Mouse (Mus musculus): Measurements from ENCODE around the gene Timm10.

DNA sequence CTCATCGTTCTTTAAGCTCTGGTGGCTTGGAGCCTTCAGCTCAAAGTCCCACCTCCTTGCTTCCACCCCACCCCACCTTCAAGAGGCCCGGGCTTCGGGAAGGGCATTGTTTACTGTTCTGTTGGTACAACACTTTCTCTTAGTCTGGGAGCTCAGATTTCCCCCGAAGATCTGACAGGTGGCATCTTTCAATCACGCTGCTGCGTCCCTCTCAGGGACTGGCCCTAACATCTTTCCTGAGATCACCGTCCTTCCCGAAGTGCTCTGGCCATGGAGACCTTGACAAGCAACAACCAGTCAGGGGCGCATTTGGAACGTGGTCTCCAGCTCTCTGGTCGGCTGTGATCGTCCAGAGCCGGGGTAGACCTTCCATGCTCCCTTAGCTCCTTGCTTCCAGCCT, 4.2 kb upstream of the Timm10 start, which contains the start of gene Smtnl1:
- no peak for TF ChIP-seq POLR2A (IDR thresholded peaks at IDR 0.05; ENCODE audit: control insufficient read depth, low read depth, low read length)
- TF ChIP-seq CTCF (IDR thresholded peaks at IDR 0.05; ENCODE audit: control insufficient read depth, insufficient read depth, insufficient replicate concordance, low read depth, low read length) = no peak

All from testis, adult 2 months (tissue).